Mouse (Mus musculus) telencephalon, adult 2 months (tissue): ENCODE data around the gene Pxdc1.

Experiments used
- DNase-seq: peaks from one replicate; pipeline ENCODE4 v3.0.0-alpha.2; 2011; ENCODE audit warnings: low read depth, low spot score

Gene Pxdc1

GRCm38 (mm10) chr13:34653391-34653790 lies at the start of gene Pxdc1:
TSS of gene Pxdc1 (minus strand) at chr13:34653486.
- no peak for DNase-seq

- no peak for DNase-seq
These were observed 47.3 kb upstream of the Pxdc1 start for GRCm38 (mm10) chr13:34700630-34701029.

GRCm38 (mm10) chr13:34700091-34700490 lies 46.8 kb upstream of the Pxdc1 start:
- no peak for DNase-seq

- DNase-seq: no peak
These were observed 43.5 kb upstream of the Pxdc1 start for GRCm38 (mm10) chr13:34696734-34697332.

GRCm38 (mm10) chr13:34693111-34693510 lies 39.8 kb upstream of the Pxdc1 start:
- DNase-seq: no peak

- no peak for DNase-seq
These were observed 37.8 kb upstream of the Pxdc1 start for GRCm38 (mm10) chr13:34691049-34691448.

GRCm38 (mm10) chr13:34685008-34685765 lies 31.9 kb upstream of the Pxdc1 start:
- no peak for DNase-seq

GRCm38 (mm10) chr13:34683762-34684488 lies 30.6 kb upstream of the Pxdc1 start:
- no peak for DNase-seq

- DNase-seq: no peak
These were observed 30.0 kb upstream of the Pxdc1 start for GRCm38 (mm10) chr13:34683270-34683669.

GRCm38 (mm10) chr13:34676507-34676906 lies 23.2 kb upstream of the Pxdc1 start:
- DNase-seq: no peak

- peak; percentile 45 for DNase-seq
These were observed 22.6 kb upstream of the Pxdc1 start for GRCm38 (mm10) chr13:34675847-34676383.

GRCm38 (mm10) chr13:34673354-34673753 lies 20.1 kb upstream of the Pxdc1 start:
- DNase-seq: no peak

- DNase-seq: no peak
These were observed 16.9 kb upstream of the Pxdc1 start for GRCm38 (mm10) chr13:34669919-34670865.

GRCm38 (mm10) chr13:34667197-34667596 lies 13.9 kb upstream of the Pxdc1 start:
- DNase-seq: no peak

GRCm38 (mm10) chr13:34665074-34665473 lies 11.8 kb upstream of the Pxdc1 start:
- DNase-seq: no peak

GRCm38 (mm10) chr13:34663762-34664161 lies 10.5 kb upstream of the Pxdc1 start:
- no peak for DNase-seq

- no peak for DNase-seq
These were observed 6.2 kb upstream of the Pxdc1 start for GRCm38 (mm10) chr13:34659507-34659906.

GRCm38 (mm10) chr13:34656351-34656750 lies 3.1 kb upstream of the Pxdc1 start:
- no peak for DNase-seq

- DNase-seq: no peak
These were observed 689 bp downstream of the Pxdc1 start for GRCm38 (mm10) chr13:34652353-34653241.

- no peak for DNase-seq
These were observed 1.3 kb downstream of the Pxdc1 start for GRCm38 (mm10) chr13:34652016-34652352.
